Mouse (Mus musculus): ENCODE results near the gene Cacna1e. TPM values are rescaled to one million over a fixed set of nuclear protein-coding genes. Genes with fewer than 3 reads are reported as not detected.

Gene Cacna1e
- 7.8 and 9.2 TPM in 2 replicates for polyA plus RNA-seq (2015; fragmentation: Nextera tagmentation; extraction: Ambion mirVana)

DNA sequence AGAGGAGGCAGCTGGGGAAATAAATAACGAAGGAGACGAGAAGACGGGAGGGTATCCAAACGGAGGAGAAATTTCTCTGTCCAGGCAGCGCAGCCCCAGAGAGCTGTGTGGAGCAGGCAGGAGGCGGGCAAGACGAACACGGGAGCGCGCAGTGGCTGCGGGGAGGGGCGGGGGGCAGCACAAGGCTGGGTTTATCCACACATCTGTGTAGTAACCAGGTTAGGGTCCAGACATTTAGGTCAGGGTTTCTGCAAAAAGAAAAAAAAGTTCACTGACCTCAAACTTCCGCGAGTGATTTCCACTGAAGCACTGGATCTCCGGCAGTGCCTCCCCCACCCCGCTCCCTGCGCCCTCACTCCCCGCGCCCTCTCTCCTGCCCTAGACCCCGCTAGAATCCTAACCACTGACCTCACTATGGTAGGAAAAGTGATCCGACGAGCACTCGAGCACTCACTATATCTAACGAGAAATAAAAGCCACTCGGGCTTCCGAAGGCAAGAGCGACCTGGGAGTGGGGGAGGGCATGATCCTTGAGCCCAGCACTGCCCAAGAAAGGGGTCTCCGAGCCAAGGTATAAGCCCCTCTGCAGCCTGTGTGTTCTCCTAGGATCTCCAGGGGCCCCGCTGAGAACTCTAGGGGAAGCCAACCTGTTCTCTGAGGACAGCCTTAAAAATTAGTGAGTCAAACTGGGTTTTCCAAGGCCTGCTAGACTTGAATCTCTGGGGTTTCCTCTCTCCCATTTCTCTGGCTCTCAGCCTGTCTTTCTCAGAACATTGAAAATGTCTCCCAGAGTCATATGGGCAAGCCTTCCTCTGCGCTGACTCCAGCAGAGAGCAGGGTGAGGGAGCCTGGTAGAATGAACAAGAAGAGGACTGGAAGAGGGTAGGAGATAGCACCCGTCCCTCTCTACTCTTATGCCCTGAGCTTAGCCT lies at the start of gene Cacna1e:
Cacna1e (minus strand) TSS at position 227 of the 932 bp plus-strand sequence.
- Histone ChIP-seq H3K4me1 (replicated peaks) (peaks cover 33% of the 10 kb centered on the region), H3K27me3 (peaks cover 38% of the 10 kb centered on the region), H3K36me3 (no peaks in the 10 kb centered on the region), H3K9ac (peak within 1 kb of the TSS; percentile 67), H3K4me2 (peak within 1 kb of the TSS; percentile 81), H3K27ac (no peak within 1 kb of the TSS), H3K4me3 (peak within 1 kb of the TSS; percentile 44), H3K9me3 (no peaks in the 10 kb centered on the region)
- peak; percentile 54 for ATAC-seq (ENCODE audit: low FRiP score)
- 5% methylated on average over 31 of the region's 31 CpGs for WGBS

DNA sequence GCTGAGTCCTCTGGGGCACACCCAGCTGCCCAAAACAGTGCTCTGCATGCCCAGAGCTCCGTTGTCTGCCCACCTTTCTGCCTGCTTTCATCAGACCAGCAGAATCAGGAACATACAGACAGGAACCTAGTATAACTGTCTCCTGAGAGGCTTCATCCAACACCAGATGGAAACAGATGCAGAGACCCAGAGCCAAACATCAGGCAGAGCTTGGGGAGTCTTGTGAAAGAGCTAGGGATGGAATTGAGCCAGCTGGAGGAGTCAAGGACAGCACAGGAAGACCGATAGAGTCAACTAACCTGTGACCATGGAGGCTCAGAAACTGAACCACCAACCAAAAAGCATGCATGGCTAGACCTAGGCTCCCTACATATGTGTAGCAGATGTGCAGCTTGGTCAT lies 34.1 kb upstream of the Cacna1e start:
- no peak overlapping the region for H3K27ac ChIP-seq
- H3K27me3 ChIP-seq = no peaks in the 10 kb centered on the region
- H3K9me3 ChIP-seq = no peaks in the 10 kb centered on the region
- no peaks in the 10 kb centered on the region for H3K36me3 ChIP-seq
- ATAC-seq (ENCODE audit: low FRiP score) = no peak
- no peak overlapping the region for H3K4me3 ChIP-seq
- H3K4me2 ChIP-seq = no peak overlapping the region
- no peaks in the 10 kb centered on the region for H3K4me1 ChIP-seq (replicated peaks)
- no peak overlapping the region for H3K9ac ChIP-seq
- 83% methylated on average over 2 of the region's 2 CpGs for WGBS

DNA sequence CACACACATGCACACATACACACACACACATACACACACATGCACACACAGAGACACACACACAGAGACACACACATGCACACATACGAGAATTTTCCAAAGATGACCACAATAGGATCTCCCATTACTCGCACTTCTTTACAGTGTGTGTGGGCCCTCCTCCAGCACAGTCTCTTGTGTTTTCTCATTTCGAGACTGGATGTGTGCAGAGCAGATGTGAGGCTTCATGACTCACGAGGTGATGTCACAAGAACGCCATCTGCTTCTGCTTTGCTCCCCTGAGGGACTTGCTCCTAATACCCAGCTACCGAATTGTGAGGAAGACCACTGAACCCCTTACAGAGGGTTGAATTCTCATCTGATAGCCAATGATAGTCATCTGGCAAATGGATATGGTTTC lies 33.1 kb upstream of the Cacna1e start:
- Histone ChIP-seq H3K27ac (no peak overlapping the region), H3K36me3 (no peaks in the 10 kb centered on the region), H3K9ac (no peak overlapping the region), H3K9me3 (no peaks in the 10 kb centered on the region), H3K4me1 (replicated peaks) (no peaks in the 10 kb centered on the region), H3K4me3 (no peak overlapping the region), H3K4me2 (no peak overlapping the region), H3K27me3 (no peaks in the 10 kb centered on the region)
- ATAC-seq (ENCODE audit: low FRiP score) = no peak
- 68% methylated on average over 6 of the region's 6 CpGs for WGBS

DNA sequence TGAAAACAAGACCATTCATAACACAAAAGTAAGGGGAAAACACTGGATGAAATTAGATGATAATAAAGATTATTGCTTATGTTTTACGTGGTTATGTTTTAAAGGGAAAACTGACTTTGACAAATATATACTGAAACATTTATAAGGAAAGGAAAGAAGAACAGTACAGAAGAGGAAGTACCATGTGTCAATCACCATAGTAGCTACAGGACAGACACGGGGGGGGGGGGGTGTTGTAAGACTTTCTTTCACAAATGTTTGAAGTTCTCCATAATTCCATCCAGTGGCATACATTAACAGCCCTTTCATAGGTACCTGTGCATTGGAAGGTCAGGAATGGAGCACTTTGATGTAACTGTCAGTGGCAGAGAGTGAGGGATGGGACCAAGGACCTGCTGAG lies 25.3 kb upstream of the Cacna1e start:
- no peak overlapping the region for H3K9ac ChIP-seq
- WGBS = 86% methylated on average over 2 of the region's 2 CpGs

DNA sequence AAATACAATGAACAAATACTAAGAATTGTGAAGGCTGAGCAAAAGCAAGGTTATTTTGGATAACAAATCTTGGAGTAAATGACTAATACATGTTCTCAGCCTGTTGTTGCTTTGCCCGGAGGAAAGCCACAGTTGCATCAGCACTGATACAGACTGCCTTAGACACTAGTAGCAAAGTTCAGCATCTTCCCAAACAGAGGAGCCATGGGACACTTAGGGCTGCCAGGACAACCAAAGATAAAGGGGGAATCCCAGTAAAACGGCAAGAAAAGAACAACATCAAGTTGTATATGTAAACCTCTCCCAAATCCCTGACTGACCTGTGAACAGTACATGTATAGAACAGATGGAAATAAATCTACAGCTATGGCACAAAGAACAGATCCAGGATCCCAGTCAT lies 13.1 kb upstream of the Cacna1e start:
- Histone ChIP-seq H3K36me3 (no peaks in the 10 kb centered on the region), H3K27me3 (no peaks in the 10 kb centered on the region), H3K4me3 (no peak overlapping the region), H3K9me3 (no peaks in the 10 kb centered on the region), H3K4me2 (no peak overlapping the region), H3K9ac (no peak overlapping the region), H3K4me1 (replicated peaks) (no peaks in the 10 kb centered on the region), H3K27ac (no peak overlapping the region)
- WGBS = 87% methylated on average over 2 of the region's 2 CpGs
- ATAC-seq (ENCODE audit: low FRiP score) = no peak

More for the DNA sequence above, 25.3 kb upstream of the Cacna1e start:
- no peak overlapping the region for H3K4me2 ChIP-seq
- H3K4me3 ChIP-seq = no peak overlapping the region
- H3K27ac ChIP-seq = no peak overlapping the region
- H3K9me3 ChIP-seq = no peaks in the 10 kb centered on the region
- no peaks in the 10 kb centered on the region for H3K36me3 ChIP-seq
- no peaks in the 10 kb centered on the region for H3K4me1 ChIP-seq (replicated peaks)
- H3K27me3 ChIP-seq = no peaks in the 10 kb centered on the region
- no peak for ATAC-seq (ENCODE audit: low FRiP score)

DNA sequence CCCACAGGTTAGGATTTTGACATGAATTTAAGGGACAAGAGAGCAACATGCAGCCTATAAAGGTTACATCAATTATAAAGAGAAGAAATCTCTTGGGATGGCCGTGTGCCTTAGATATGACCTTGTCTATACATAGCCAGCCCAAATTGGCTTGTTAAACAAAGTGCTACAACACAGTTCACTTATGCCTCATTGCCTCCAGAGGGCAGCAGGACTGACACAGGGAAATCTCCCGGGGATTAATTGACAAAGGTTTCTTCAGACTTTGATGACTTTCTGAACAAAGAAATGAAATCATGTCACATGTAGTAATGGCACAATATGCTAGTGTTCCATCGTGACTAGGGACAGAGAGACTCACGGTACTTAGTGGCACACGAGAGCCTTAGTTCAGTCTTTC lies 5.9 kb upstream of the Cacna1e start:
- 54% methylated on average over 5 of the region's 5 CpGs for WGBS
- Histone ChIP-seq H3K4me2 (no peak overlapping the region), H3K9ac (no peak overlapping the region), H3K27ac (no peak overlapping the region), H3K27me3 (peaks cover 7% of the 10 kb centered on the region), H3K36me3 (no peaks in the 10 kb centered on the region), H3K4me3 (no peak overlapping the region), H3K9me3 (no peaks in the 10 kb centered on the region), H3K4me1 (replicated peaks) (peaks cover 17% of the 10 kb centered on the region)
- ATAC-seq (ENCODE audit: low FRiP score) = no peak

DNA sequence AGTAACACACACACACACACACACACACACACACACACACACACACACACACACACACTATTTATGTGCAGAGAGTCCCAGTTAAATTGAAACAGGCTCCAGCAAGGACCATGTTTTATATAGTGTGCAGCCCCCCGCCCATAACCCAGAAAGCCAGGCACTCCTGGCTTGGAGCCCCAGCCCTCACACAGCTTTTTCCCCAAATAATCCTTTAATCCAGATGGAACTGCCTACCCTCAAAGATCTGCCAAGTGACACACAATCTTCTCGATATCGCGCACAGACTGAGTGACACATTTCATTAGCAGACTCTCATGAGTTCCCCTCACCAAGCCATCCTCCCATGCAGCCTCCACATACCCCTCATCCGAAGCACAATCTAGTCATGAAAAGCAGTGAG lies 4.2 kb upstream of the Cacna1e start:
- no peak overlapping the region for H3K9ac ChIP-seq

DNA sequence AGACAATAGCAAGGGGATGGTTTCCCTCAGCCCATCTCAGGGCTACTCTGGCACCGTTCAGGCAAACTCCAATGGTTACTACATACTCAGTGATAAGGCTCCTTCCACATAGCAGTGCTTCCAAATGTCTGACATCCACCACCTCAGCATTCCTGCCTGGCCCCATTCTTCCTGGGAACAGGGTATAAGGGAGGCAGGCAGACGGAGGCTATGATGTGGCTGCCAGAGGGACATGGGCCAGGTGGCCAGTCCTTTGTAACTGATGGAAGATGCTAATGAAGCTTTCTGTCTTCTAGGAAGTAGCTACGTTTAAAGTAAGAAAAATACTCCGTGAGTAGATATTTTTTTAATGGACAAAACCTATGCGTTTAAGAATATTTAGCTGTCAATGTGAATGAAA lies 3.7 kb upstream of the Cacna1e start:
- ATAC-seq (ENCODE audit: low FRiP score) = no peak
- Histone ChIP-seq H3K9ac (no peak overlapping the region), H3K27ac (no peak overlapping the region), H3K36me3 (no peaks in the 10 kb centered on the region), H3K27me3 (peaks cover 24% of the 10 kb centered on the region), H3K4me3 (no peak overlapping the region), H3K9me3 (no peaks in the 10 kb centered on the region), H3K4me2 (no peak overlapping the region), H3K4me1 (replicated peaks) (peaks cover 33% of the 10 kb centered on the region)
- 75% methylated on average over 5 of the region's 5 CpGs for WGBS

More for the DNA sequence above, 4.2 kb upstream of the Cacna1e start:
- Histone ChIP-seq H3K27ac (no peak overlapping the region), H3K4me2 (no peak overlapping the region), H3K4me1 (replicated peaks) (peaks cover 31% of the 10 kb centered on the region), H3K4me3 (no peak overlapping the region), H3K27me3 (peaks cover 19% of the 10 kb centered on the region), H3K9me3 (no peaks in the 10 kb centered on the region), H3K36me3 (no peaks in the 10 kb centered on the region)
- 77% methylated on average over 5 of the region's 5 CpGs for WGBS
- no peak for ATAC-seq (ENCODE audit: low FRiP score)

DNA sequence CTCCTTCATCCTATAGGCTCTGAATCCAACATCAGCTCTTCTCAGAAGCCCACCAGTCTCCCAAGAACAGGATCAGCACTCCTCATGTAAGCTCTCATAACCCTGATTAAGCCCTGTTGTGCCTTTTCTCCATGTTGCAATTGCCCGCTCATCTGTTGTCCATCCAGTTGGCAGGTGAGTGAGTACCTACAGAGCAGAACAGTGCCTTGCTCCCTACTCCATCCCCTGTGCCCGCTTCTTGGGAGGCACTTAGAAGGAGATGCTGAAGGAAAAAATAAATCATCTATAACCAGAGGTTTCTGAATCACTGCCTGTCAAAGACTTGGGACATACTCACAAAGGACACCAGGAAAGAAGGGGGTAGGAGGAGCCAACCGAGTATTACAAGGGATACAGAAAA lies 3.2 kb upstream of the Cacna1e start:
- no peaks in the 10 kb centered on the region for H3K9me3 ChIP-seq
- H3K27me3 ChIP-seq = peaks cover 28% of the 10 kb centered on the region
- peaks cover 33% of the 10 kb centered on the region for H3K4me1 ChIP-seq (replicated peaks)
- WGBS = 78% methylated on average over 3 of the region's 3 CpGs
- H3K27ac ChIP-seq = no peak overlapping the region
- H3K9ac ChIP-seq = no peak overlapping the region
- no peak overlapping the region for H3K4me3 ChIP-seq
- ATAC-seq (ENCODE audit: low FRiP score) = no peak
- no peak overlapping the region for H3K4me2 ChIP-seq
- no peaks in the 10 kb centered on the region for H3K36me3 ChIP-seq

DNA sequence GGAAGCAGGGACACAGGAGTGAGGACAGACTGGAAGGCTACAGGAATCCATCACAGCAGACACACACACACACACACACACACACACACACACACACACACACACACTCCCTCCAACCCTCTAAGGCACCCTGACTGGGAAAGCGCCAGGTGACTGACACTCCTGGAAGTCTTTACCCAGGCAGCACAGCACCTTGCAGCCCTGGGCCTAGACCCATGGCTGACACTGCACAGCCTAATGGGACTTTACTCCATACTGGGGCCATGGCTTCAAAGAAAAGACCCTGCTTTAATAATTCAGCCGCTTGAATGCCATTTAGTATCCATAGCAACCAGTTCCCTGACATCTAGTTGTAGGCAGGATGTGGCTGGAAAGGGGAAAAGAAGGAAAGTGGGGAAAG lies 2.3 kb upstream of the Cacna1e start:
- WGBS = 36% methylated on average over 2 of the region's 2 CpGs
- H3K9ac ChIP-seq = no peak overlapping the region
- peak; percentile 49 for ATAC-seq (ENCODE audit: low FRiP score)

DNA sequence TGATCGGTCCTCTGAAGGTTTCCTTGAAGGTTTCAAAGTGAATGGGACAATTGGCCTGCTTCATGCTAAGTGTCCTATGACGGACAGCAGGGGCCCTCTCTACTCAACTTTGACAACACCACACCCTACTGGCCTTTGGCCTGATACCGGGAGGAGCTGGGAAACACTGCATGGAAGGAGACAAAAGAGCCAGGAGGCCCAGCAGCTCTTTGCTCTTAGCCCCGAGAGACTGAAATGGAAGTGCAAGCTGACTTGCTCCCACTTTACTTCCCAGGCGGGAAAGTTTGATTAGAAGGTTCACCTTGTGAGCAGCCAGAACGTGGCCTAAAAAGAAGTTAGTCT lies 877 bp upstream of the Cacna1e start:
- 28% methylated on average over 6 of the region's 6 CpGs for WGBS
- H3K36me3 ChIP-seq = no peaks in the 10 kb centered on the region
- no peaks in the 10 kb centered on the region for H3K9me3 ChIP-seq
- H3K27me3 ChIP-seq = peaks cover 38% of the 10 kb centered on the region
- ATAC-seq (ENCODE audit: low FRiP score) = no peak
- H3K4me2 ChIP-seq = peak overlapping the region; percentile 81; the same call in 1 of the 2 replicates
- peaks cover 33% of the 10 kb centered on the region for H3K4me1 ChIP-seq (replicated peaks)
- H3K9ac ChIP-seq = no peak overlapping the region
- H3K4me3 ChIP-seq = no peak overlapping the region
- H3K27ac ChIP-seq = no peak overlapping the region

More for the DNA sequence above, 2.3 kb upstream of the Cacna1e start:
- Histone ChIP-seq H3K4me3 (no peak overlapping the region), H3K9me3 (no peaks in the 10 kb centered on the region), H3K4me1 (replicated peaks) (peaks cover 33% of the 10 kb centered on the region), H3K36me3 (no peaks in the 10 kb centered on the region), H3K4me2 (no peak overlapping the region), H3K27ac (peak overlapping the region; percentile 40), H3K27me3 (peaks cover 35% of the 10 kb centered on the region)

DNA sequence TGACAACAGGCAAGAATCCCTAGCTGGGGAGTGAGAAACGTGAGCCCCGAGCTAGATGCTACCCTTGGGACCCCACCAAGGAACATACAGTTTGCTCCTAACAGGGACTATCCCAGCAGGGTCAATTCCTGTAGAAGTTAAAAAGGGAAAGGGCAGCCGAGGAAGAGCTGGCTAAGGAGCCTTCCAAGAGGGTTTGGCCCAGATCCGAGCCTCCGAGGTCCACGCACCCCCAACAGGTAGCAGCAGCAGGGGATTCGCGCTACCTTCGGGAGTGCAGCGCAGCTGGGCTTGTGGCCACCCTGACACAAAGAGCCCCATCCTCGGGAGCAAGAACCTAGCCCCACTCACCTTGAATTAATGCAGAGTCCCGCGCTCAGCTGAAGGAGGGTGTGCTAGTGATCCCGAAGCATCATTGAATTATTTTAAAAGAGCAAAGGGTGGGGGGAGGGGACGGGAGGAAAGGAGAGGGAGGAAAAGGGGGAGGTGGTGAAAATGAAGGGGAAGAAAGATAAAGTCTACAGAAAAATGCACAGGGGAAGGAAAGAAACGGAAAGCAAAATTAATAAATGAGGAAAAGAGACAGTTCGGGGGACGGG lies 607 bp downstream of the Cacna1e start:
- peak overlapping the region; percentile 44 for H3K4me3 ChIP-seq
- ATAC-seq (ENCODE audit: low FRiP score) = no peak
- H3K36me3 ChIP-seq = no peaks in the 10 kb centered on the region
- peak overlapping the region; percentile 67 for H3K9ac ChIP-seq
- peak overlapping the region; percentile 81 for H3K4me2 ChIP-seq
- no peak overlapping the region for H3K27ac ChIP-seq
- no peaks in the 10 kb centered on the region for H3K9me3 ChIP-seq
- peaks cover 38% of the 10 kb centered on the region for H3K27me3 ChIP-seq
- peaks cover 33% of the 10 kb centered on the region for H3K4me1 ChIP-seq (replicated peaks)
- 2% methylated on average over 18 of the region's 18 CpGs for WGBS

DNA sequence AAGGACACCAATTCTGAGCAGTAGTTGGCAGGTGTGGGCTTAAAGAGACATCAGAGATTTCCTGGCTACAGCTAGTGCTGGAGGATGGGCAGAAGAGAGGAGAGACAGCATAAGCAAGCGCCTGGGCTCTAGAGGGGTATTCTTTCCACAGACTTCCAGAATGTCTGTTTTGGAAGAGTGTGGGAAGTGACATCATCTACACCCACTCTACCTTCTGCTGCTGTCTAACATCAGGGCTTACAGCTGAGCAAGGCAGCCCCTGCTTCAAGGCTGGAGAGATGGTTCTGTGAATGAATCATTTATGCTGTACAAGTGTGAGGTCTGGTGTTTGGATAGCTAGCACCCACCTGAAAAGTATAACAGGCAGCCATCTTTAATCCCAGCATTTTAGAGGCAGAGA lies 18.3 kb downstream of the Cacna1e start:
- H3K9ac ChIP-seq = no peak overlapping the region
- H3K4me3 ChIP-seq = no peak overlapping the region
- H3K27me3 ChIP-seq = no peaks in the 10 kb centered on the region
- no peaks in the 10 kb centered on the region for H3K4me1 ChIP-seq (replicated peaks)
- no peak for ATAC-seq (ENCODE audit: low FRiP score)
- H3K4me2 ChIP-seq = no peak overlapping the region
- no peak overlapping the region for H3K27ac ChIP-seq
- H3K9me3 ChIP-seq = no peaks in the 10 kb centered on the region
- H3K36me3 ChIP-seq = no peaks in the 10 kb centered on the region
- WGBS = 86% methylated on average over 1 of the region's 1 CpGs
